Mouse (Mus musculus) hindbrain, embryonic 14.5 days (tissue): Measurements from ENCODE around the gene Ralgps1. TPM values are rescaled to one million over a fixed set of nuclear protein-coding genes. Genes with fewer than 3 reads are reported as not detected.
"Not testable (repeated sequence)": the region's sequence is repeated elsewhere in the genome, so short reads cannot be mapped to it uniquely, and the experiment has no call there.

Experiments
- ATAC-seq: fragments of 200-750 bp; cut with Nextera tagmentation; 2 replicates; pipeline ENCODE4 v1.8.0; 2017; ENCODE audit warnings: moderate number of reproducible peaks, mild to moderate bottlenecking, moderate TSS enrichment, moderate library complexity; ENCODE audit not compliant: low FRiP score
- DNase-seq: peaks from one replicate; pipeline ENCODE4 v3.0.0-alpha.2; 2015; ENCODE audit warnings: low spot score
- H3K27ac ChIP-seq: fragments of 300-500 bp; sonication (generic); 2 replicates; pipeline ENCODE4 v1.5.1; 2014; ENCODE audit warnings: mild to moderate bottlenecking, moderate library complexity
- H3K27me3 ChIP-seq: fragments of 300-500 bp; sonication (generic); 2 replicates; pipeline ENCODE4 v1.6.1; 2014; ENCODE audit warnings: mild to moderate bottlenecking, low read length, mixed read lengths; ENCODE audit not compliant: control insufficient read depth, insufficient read depth
- H3K36me3 ChIP-seq: fragments of 300-500 bp; sonication (generic); replicated peaks from 2 replicates; pipeline ENCODE4 v1.6.1; 2014; ENCODE audit not compliant: control insufficient read depth, insufficient read depth
- H3K4me1 ChIP-seq: fragments of 300-500 bp; sonication (generic); replicated peaks from 2 replicates; pipeline ENCODE4 v1.6.1; 2014; ENCODE audit warnings: antibody characterized with exemption, low read length, mixed read lengths; ENCODE audit not compliant: control insufficient read depth, insufficient read depth
- H3K4me2 ChIP-seq: fragments of 300-500 bp; sonication (generic); replicated peaks from 2 replicates; pipeline ENCODE4 v1.6.1; 2014; ENCODE audit warnings: mild to moderate bottlenecking, moderate library complexity
- H3K4me3 ChIP-seq: fragments of 300-500 bp; sonication (generic); replicated peaks from 2 replicates; pipeline ENCODE4 v1.5.1; 2014; ENCODE audit warnings: mild to moderate bottlenecking, low read length
- H3K9ac ChIP-seq: fragments of 300-500 bp; sonication (generic); 2 replicates; pipeline ENCODE4 v1.6.1; 2014
- H3K9me3 ChIP-seq: fragments of 300-500 bp; sonication (generic); 2 replicates; pipeline ENCODE4 v1.6.1; 2016; ENCODE audit warnings: low read length; ENCODE audit not compliant: control insufficient read depth
- WGBS: fragments of 180-500 bp; shearing (Covaris S2); extraction: QIAGEN DNeasy Blood & Tissue Kit; methylation state at CpG from one replicate; pipeline ENCODE4 v1.1.7; 2014; 5-methylcytosine and 5-hydroxymethylcytosine counted together
- polyA plus RNA-seq: library from polyadenylated mRNA; unstranded; fragments of >200 nt; fragmentation: Nextera tagmentation; extraction: Ambion mirVana; gene quantifications from 2 replicates; pipeline ENCODE4 v1.2.1, GENCODE M21; 2014

Gene Ralgps1
- polyA plus RNA-seq, 1 experiment from 2014 or later: 57.0 TPM

DNA sequence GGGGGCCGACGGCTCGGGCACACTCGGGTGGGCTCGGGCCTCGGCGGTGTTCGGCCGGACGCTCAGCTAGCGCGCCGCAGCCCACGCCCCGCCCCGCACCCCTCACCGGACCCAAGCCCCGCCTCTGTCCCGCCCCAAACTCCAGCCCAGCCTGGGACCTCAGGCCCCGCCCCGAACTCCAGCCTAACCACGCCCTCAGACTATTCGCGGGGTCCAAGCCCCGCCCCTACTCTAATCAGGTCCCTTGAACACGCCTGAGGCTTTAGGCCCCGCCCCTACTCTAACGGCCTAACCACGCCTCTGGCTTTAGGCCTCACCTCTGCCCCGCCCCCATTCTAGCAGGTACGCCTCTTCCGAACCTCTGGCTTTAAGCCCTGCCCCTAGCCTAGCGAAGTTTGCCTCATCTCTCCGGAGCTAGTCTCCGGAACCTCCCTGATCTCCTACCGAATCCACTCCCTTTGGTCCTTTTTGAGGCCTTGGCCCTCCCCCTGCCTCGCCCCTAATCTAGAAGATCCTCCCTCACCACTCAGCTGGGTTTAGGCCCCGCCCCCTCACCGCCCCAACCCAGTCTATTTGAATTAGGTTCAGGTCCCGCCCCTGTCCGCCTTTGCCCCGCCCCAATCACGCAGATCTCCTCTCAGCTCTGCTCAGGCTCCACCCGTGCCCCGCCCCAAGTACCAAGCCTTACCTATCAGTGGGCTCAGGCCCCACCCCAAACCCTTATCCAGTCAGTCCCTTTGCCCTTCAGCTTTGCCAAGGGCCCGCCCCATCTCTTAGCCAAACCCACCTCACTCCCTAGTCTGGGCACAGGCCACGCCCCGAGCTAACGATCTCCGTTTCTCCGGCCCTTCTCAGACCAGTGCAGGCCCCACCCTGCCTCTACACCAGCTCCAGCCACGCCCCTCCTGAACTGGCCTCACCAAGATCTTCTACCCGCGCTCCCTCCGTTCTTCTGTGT is 240.5 kb downstream of the Ralgps1 start:
- H3K36me3 ChIP-seq: peaks cover 8% of the 10 kb centered on the region; the same call in 1 of the 2 replicates
- ATAC-seq (peak; percentile 90), DNase-seq (peak; percentile 87)
- H3K9ac ChIP-seq: peak overlapping the region; percentile 78
- peak overlapping the region; percentile 99 for H3K4me2 ChIP-seq
- H3K9me3 ChIP-seq: no peaks in the 10 kb centered on the region
- no peak overlapping the region for H3K27ac ChIP-seq
- peak overlapping the region; percentile 78 for H3K4me3 ChIP-seq
- H3K27me3 ChIP-seq: 0 out of 2 replicates have a peak, but pooled peaks cover 6% of the 10 kb centered on the region
- H3K4me1 ChIP-seq: peaks cover 7% of the 10 kb centered on the region; the same call in 1 of the 2 replicates
- under 1% methylated on average over 54 of the region's 55 CpGs for WGBS

DNA sequence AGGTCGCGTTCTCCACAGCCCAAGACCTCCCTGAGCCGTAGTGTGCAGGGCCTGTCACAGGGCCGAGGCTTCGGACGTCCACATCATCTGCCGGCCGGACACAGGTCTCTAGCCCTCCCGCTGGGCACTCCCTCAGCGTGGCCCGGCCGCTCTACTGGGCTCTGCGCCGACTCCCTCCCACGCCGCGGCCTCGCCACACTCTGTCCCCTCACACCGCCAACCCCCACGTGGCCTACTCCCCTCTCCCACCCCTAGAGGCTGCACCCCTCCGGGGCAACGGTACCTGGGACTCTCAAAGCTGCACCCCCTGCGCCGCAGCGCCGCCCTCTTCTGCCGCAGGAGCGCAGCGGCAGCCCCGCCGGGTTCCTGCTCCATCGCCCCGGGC is 241.2 kb downstream of the Ralgps1 start:
- Histone ChIP-seq H3K36me3 (0 out of 2 replicates have a peak, but pooled peaks cover 1% of the 10 kb centered on the region), H3K27me3 (0 out of 2 replicates have a peak, but pooled peaks cover 6% of the 10 kb centered on the region), H3K9ac (peak overlapping the region; percentile 78), H3K27ac (peak overlapping the region; percentile 67; the same call in 1 of the 2 replicates), H3K9me3 (no peaks in the 10 kb centered on the region), H3K4me2 (peak overlapping the region; percentile 99), H3K4me3 (peak overlapping the region; percentile 78), H3K4me1 (peaks cover 7% of the 10 kb centered on the region; the same call in 1 of the 2 replicates)
- 0% methylated on average over 30 of the region's 33 CpGs for WGBS
- ATAC-seq (peak; percentile 31; the same call in 1 of the 2 replicates), DNase-seq (no peak)

DNA sequence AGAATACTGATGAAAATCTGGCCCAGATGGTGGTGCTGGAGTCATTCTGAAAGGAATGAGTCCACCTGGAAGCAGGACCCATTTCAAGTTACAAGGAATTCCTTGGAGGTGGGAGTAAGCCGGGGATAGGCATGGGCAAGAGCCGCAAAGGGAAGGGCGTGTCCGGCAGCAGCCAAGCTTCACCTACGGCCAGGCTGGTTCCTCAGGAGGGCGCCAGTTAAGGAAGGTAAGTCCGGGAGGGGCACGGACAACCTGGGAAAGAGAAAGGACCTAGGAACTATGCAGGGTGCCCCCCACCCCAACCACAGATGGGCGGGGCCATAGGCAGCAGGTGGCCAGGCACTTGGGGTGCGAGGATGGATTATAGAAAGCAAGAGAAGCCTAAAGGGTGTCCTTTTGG is 241.6 kb downstream of the Ralgps1 start:
- peak overlapping the region; percentile 99 for H3K4me2 ChIP-seq
- H3K9me3 ChIP-seq: no peaks in the 10 kb centered on the region
- DNase-seq (no peak), ATAC-seq (no peak)
- H3K36me3 ChIP-seq: no peaks in the 10 kb centered on the region
- peaks cover 7% of the 10 kb centered on the region; the same call in 1 of the 2 replicates for H3K4me1 ChIP-seq
- H3K27ac ChIP-seq: peak overlapping the region; percentile 67; the same call in 1 of the 2 replicates
- 0 out of 2 replicates have a peak, but pooled peaks cover 6% of the 10 kb centered on the region for H3K27me3 ChIP-seq
- H3K9ac ChIP-seq: peak overlapping the region; percentile 78
- WGBS: 3% methylated on average over 10 of the region's 10 CpGs
- peak overlapping the region; percentile 78 for H3K4me3 ChIP-seq

DNA sequence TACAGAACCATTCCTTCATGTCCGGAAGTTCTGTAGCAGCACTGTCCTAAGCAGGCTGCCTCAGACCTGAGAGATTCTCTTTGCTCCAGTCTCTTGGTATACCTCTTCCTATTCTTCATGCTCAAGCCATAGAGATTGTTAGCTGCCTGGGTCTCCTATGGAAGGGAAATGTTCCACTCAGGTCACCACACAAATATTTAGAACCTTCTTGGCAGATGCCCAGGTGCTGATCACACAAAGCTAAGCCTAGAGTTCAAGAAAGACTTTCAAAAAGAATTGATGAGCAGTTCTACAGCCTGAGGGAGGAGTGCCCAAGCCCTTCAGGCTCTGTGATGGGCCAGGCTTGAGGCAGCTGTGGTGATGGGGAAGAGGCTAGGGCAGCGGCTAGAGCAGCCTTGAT is 242.3 kb downstream of the Ralgps1 start:
- 70% methylated on average over 2 of the region's 2 CpGs for WGBS
- Histone ChIP-seq H3K4me1 (peaks cover 7% of the 10 kb centered on the region; the same call in 1 of the 2 replicates), H3K9me3 (no peaks in the 10 kb centered on the region), H3K36me3 (no peaks in the 10 kb centered on the region), H3K9ac (peak overlapping the region; percentile 78; the same call in 1 of the 2 replicates), H3K27ac (no peak overlapping the region), H3K4me2 (peak overlapping the region; percentile 99), H3K27me3 (0 out of 2 replicates have a peak, but pooled peaks cover 6% of the 10 kb centered on the region), H3K4me3 (peak overlapping the region; percentile 78)
- DNase-seq: no peak
- no peak for ATAC-seq

DNA sequence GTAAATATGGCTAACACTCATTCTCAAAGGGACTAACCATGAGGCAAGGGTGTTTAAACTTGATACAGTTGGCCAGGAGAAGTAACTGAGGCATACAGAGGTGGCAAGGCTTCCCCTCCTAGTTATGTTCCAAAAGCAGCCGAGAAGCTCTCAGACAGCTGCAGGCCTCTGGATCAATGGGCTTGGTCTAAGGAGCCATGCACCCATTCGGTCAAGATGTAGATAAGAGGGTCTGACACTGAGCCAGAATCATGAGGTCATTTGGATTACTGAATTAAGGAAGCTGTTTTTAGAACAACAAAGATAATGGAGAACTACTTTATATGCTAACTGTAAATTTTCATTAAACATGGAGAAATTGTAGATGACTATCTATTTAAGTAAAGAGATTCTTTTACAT is 244.0 kb downstream of the Ralgps1 start:
- Histone ChIP-seq H3K4me1 (peaks cover 7% of the 10 kb centered on the region; the same call in 1 of the 2 replicates), H3K4me3 (no peak overlapping the region), H3K4me2 (no peak overlapping the region), H3K9ac (no peak overlapping the region), H3K9me3 (no peaks in the 10 kb centered on the region), H3K36me3 (no peaks in the 10 kb centered on the region), H3K27me3 (0 out of 2 replicates have a peak, but pooled peaks cover 6% of the 10 kb centered on the region), H3K27ac (no peak overlapping the region)
- WGBS: 90% methylated on average over 2 of the region's 2 CpGs
- no peak for DNase-seq
- ATAC-seq: no peak

DNA sequence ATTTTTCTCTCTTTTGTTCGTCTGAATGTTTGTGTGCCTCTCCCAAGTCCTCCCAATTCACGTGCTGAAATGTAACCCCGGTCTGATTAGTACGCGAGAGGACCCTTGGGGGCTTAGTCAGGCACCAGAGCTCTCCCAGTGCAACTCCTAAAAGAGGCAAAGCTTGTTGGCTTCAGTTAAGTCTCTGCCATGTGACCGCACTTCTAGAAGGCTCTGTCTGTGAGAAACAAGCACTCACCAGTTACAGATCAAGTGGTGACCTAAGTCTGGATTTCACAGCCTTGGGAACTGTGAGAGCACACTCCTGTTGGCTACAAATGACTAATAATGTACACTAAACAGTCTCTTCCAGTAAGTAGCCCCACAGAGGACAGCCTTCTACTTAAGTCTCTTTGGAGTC is 248.4 kb downstream of the Ralgps1 start:
- no peak for ATAC-seq
- H3K9ac ChIP-seq: no peak overlapping the region
- no peaks in the 10 kb centered on the region for H3K4me1 ChIP-seq
- no peak for DNase-seq
- no peaks in the 10 kb centered on the region for H3K27me3 ChIP-seq
- no peak overlapping the region for H3K27ac ChIP-seq
- 79% methylated on average over 6 of the region's 6 CpGs for WGBS
- no peaks in the 10 kb centered on the region for H3K9me3 ChIP-seq
- no peaks in the 10 kb centered on the region for H3K36me3 ChIP-seq
- H3K4me3 ChIP-seq: no peak overlapping the region
- no peak overlapping the region for H3K4me2 ChIP-seq

DNA sequence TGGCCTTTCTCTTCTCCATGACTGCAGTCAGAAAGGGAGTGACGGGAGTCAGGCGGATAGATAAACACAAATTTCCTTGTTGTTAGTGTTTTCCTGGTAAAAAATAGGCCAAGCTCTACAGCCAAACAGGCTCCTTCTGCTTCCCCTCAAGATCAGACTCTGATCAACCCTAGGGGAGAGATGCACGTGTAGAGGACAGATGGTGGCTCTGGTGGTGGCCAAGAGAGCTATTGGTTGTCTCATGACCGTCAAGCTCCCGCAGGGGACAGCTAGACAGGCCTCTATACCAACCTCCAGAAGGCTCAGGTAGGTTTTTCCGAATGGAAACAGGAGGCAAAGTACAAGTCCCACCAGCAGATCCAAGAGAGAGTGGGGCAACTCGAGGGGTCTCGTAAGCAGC is 270.8 kb downstream of the Ralgps1 start:
- ATAC-seq: no peak
- Histone ChIP-seq H3K4me1 (no peaks in the 10 kb centered on the region), H3K9me3 (no peaks in the 10 kb centered on the region), H3K27ac (no peak overlapping the region), H3K27me3 (no peaks in the 10 kb centered on the region), H3K9ac (no peak overlapping the region), H3K4me3 (no peak overlapping the region), H3K36me3 (no peaks in the 10 kb centered on the region), H3K4me2 (no peak overlapping the region)
- DNase-seq: no peak
- WGBS: 90% methylated on average over 8 of the region's 8 CpGs

DNA sequence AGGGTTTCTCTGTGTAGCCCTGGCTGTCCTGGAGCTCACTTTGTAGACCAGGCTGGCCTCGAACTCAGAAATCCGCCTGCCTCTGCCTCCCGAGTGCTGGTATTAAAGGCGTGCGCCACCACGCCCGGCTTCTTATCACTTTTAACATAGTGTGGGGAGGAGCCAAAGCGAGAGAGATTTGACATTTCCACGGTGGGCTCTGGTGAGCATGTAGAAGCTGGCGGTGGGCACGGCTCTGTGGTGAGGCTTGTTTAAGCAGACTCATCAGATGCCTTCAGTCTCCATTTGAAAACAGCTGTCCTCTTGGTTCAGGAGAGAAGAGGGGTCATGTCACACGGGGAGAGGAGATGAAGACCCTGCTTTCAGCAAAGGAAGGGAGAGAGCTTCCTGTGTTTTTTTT is 274.0 kb downstream of the Ralgps1 start:
- not testable (repeated sequence) for H3K9me3 ChIP-seq, DNase-seq, H3K36me3 ChIP-seq, H3K4me3 ChIP-seq, H3K27me3 ChIP-seq, ATAC-seq, H3K27ac ChIP-seq, H3K4me1 ChIP-seq, H3K4me2 ChIP-seq, H3K9ac ChIP-seq
- 93% methylated on average over 12 of the region's 12 CpGs for WGBS

DNA sequence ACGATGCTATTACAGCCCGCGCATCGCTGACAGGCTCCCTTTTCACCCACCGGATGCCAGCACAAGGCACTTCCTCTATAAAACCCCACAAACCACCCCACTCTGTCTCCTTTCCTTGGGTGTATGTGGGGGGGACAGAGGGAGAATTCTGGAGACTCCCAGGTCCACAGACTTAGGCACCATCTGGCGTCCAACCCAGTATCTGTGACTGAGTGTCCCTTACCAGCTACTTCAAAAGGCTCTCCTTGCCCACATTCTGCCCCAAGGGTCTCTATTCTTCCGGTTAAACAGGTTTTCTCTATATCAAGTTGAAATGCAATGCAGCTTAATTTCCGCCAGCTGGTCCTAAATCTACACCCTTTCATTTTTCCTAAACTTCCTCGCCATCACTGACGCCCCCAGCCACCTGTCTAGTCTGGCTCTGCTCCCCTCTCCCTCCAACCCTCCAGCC is 276.0 kb downstream of the Ralgps1 start:
- Histone ChIP-seq H3K36me3 (no peaks in the 10 kb centered on the region), H3K4me1 (no peaks in the 10 kb centered on the region), H3K4me2 (no peak overlapping the region), H3K4me3 (no peak overlapping the region), H3K27me3 (no peaks in the 10 kb centered on the region), H3K9me3 (no peaks in the 10 kb centered on the region), H3K27ac (no peak overlapping the region), H3K9ac (no peak overlapping the region)
- 75% methylated on average over 10 of the region's 10 CpGs for WGBS
- DNase-seq: no peak
- ATAC-seq: no peak
